Mouse (Mus musculus) limb, embryonic 15.5 days (tissue): Measurements from ENCODE around the gene Faap100. TPM values are rescaled to one million over a fixed set of nuclear protein-coding genes. Genes with fewer than 3 reads are reported as not detected.
"Not testable (repeated sequence)": the region's sequence is repeated elsewhere in the genome, so short reads cannot be mapped to it uniquely, and the experiment has no call there.

Experiments used
- ATAC-seq: fragments of 200-750 bp; cut with Nextera tagmentation; 2 replicates; pipeline ENCODE4 v1.8.0; 2017; ENCODE audit warnings: low read depth, moderate TSS enrichment; ENCODE audit not compliant: insufficient number of reproducible peaks, low FRiP score, low TSS enrichment
- H3K27ac ChIP-seq: fragments of 300-500 bp; sonication (generic); 2 replicates; pipeline ENCODE4 v1.5.1; 2015; ENCODE audit warnings: moderate library complexity, mild to moderate bottlenecking, inconsistent platforms
- H3K27me3 ChIP-seq: fragments of 300-500 bp; sonication (generic); 2 replicates; pipeline ENCODE4 v1.6.1; 2015; ENCODE audit warnings: inconsistent platforms
- H3K36me3 ChIP-seq: fragments of 300-500 bp; sonication (generic); 2 replicates; pipeline ENCODE4 v1.6.1; 2015; ENCODE audit warnings: inconsistent platforms
- H3K4me1 ChIP-seq: fragments of 300-500 bp; sonication (generic); 2 replicates; pipeline ENCODE4 v1.6.1; 2015; ENCODE audit warnings: inconsistent platforms
- H3K4me2 ChIP-seq: fragments of 300-500 bp; sonication (generic); 2 replicates; pipeline ENCODE4 v1.6.1; 2015; ENCODE audit warnings: mild to moderate bottlenecking, inconsistent platforms
- H3K4me3 ChIP-seq: fragments of 300-500 bp; sonication (generic); 2 replicates; pipeline ENCODE4 v1.5.1; 2015; ENCODE audit warnings: mild to moderate bottlenecking, inconsistent platforms
- H3K9ac ChIP-seq: fragments of 300-500 bp; sonication (generic); 2 replicates; pipeline ENCODE4 v1.6.1; 2015; ENCODE audit warnings: inconsistent platforms
- H3K9me3 ChIP-seq: fragments of 300-500 bp; sonication (generic); 2 replicates; pipeline ENCODE4 v1.6.1; 2016; ENCODE audit warnings: inconsistent platforms
- WGBS: fragments of 180-500 bp; shearing (Covaris S2); methylation state at CpG from one replicate; pipeline ENCODE4 v1.1.7; 2015; 5-methylcytosine and 5-hydroxymethylcytosine counted together
- polyA plus RNA-seq: library from polyadenylated mRNA; unstranded; fragments of >200 nt; fragmentation: Nextera tagmentation; extraction: Ambion mirVana; gene quantifications from 2 replicates; pipeline ENCODE4 v1.2.1, GENCODE M21; 2015

Gene Faap100
- 33.1 and 33.3 TPM in 2 replicates for polyA plus RNA-seq

GRCm38 (mm10) chr11:120378611-120379540, at the start of gene Faap100:
Faap100 (minus strand) TSS chr11:120378764.
- 6% methylated on average over 52 of the region's 54 CpGs for WGBS

GRCm38 (mm10) chr11:120426727-120427126, 48.2 kb upstream of the Faap100 start:
- Histone ChIP-seq H3K4me2 (no peak overlapping the region), H3K27ac (no peak overlapping the region), H3K4me1 (peaks cover 11% of the 10 kb centered on the region; the same call in 1 of the 2 replicates), H3K27me3 (no peaks in the 10 kb centered on the region), H3K36me3 (peaks cover 58% of the 10 kb centered on the region), H3K4me3 (no peak overlapping the region), H3K9ac (no peak overlapping the region), H3K9me3 (no peaks in the 10 kb centered on the region)
- no peak for ATAC-seq
- WGBS = 90% methylated on average over 3 of the region's 3 CpGs

More at GRCm38 (mm10) chr11:120378611-120379540, at the start of gene Faap100:
- H3K4me1 ChIP-seq = peaks cover 34% of the 10 kb centered on the region
- H3K27me3 ChIP-seq = no peaks in the 10 kb centered on the region
- H3K9me3 ChIP-seq = no peaks in the 10 kb centered on the region
- peaks cover 72% of the 10 kb centered on the region for H3K36me3 ChIP-seq
- peak within 1 kb of the TSS; percentile 77 for H3K4me3 ChIP-seq
- H3K27ac ChIP-seq = peak within 1 kb of the TSS; percentile 83
- peak; percentile 83 for ATAC-seq
- H3K4me2 ChIP-seq = peak within 1 kb of the TSS; percentile 90
- peak within 1 kb of the TSS; percentile 68 for H3K9ac ChIP-seq

- Histone ChIP-seq H3K4me1 (peaks cover 11% of the 10 kb centered on the region; the same call in 1 of the 2 replicates), H3K9me3 (no peaks in the 10 kb centered on the region), H3K9ac (no peak overlapping the region), H3K4me3 (no peak overlapping the region), H3K36me3 (peaks cover 66% of the 10 kb centered on the region), H3K4me2 (no peak overlapping the region), H3K27ac (peak overlapping the region; percentile 8; the same call in 1 of the 2 replicates), H3K27me3 (no peaks in the 10 kb centered on the region)
- 57% methylated on average over 9 of the region's 9 CpGs for WGBS
- no peak for ATAC-seq
Observed at GRCm38 (mm10) chr11:120423569-120424295, 45.2 kb upstream of the Faap100 start.

GRCm38 (mm10) chr11:120422651-120423568, 44.3 kb upstream of the Faap100 start:
- WGBS = 50% methylated on average over 13 of the region's 13 CpGs
- Histone ChIP-seq H3K9me3 (no peaks in the 10 kb centered on the region), H3K27me3 (no peaks in the 10 kb centered on the region), H3K4me3 (no peak overlapping the region), H3K36me3 (peaks cover 66% of the 10 kb centered on the region), H3K27ac (peak overlapping the region; percentile 47), H3K4me2 (no peak overlapping the region), H3K4me1 (peaks cover 11% of the 10 kb centered on the region; the same call in 1 of the 2 replicates), H3K9ac (no peak overlapping the region)
- no peak for ATAC-seq

- Histone ChIP-seq H3K4me1 (peaks cover 11% of the 10 kb centered on the region; the same call in 1 of the 2 replicates), H3K9me3 (no peaks in the 10 kb centered on the region), H3K9ac (no peak overlapping the region), H3K27me3 (no peaks in the 10 kb centered on the region), H3K27ac (no peak overlapping the region), H3K4me2 (no peak overlapping the region), H3K4me3 (no peak overlapping the region), H3K36me3 (peaks cover 72% of the 10 kb centered on the region)
- ATAC-seq = no peak
- WGBS = 70% methylated on average over 1 of the region's 1 CpGs
Observed at GRCm38 (mm10) chr11:120418592-120418991, 40.0 kb upstream of the Faap100 start.

GRCm38 (mm10) chr11:120417852-120418251, 39.3 kb upstream of the Faap100 start:
- H3K27ac ChIP-seq = no peak overlapping the region
- H3K4me3 ChIP-seq = no peak overlapping the region
- H3K9me3 ChIP-seq = no peaks in the 10 kb centered on the region
- peaks cover 5% of the 10 kb centered on the region; the same call in 1 of the 2 replicates for H3K4me1 ChIP-seq
- no peak overlapping the region for H3K9ac ChIP-seq
- no peak overlapping the region for H3K4me2 ChIP-seq
- 87% methylated on average over 7 of the region's 7 CpGs for WGBS
- no peaks in the 10 kb centered on the region for H3K27me3 ChIP-seq
- no peak for ATAC-seq
- peaks cover 79% of the 10 kb centered on the region for H3K36me3 ChIP-seq

GRCm38 (mm10) chr11:120413621-120414020, 35.1 kb upstream of the Faap100 start:
- 95% methylated on average over 9 of the region's 10 CpGs for WGBS
- H3K27ac ChIP-seq, H3K9ac ChIP-seq, H3K4me2 ChIP-seq, ATAC-seq, H3K4me1 ChIP-seq, H3K9me3 ChIP-seq, H3K27me3 ChIP-seq, H3K4me3 ChIP-seq: not testable (repeated sequence)
- peaks cover 92% of the 10 kb centered on the region for H3K36me3 ChIP-seq

GRCm38 (mm10) chr11:120406445-120406844, 27.9 kb upstream of the Faap100 start:
- H3K36me3 ChIP-seq = peaks cover 91% of the 10 kb centered on the region
- H3K9ac ChIP-seq = no peak overlapping the region
- H3K27ac ChIP-seq = no peak overlapping the region
- no peak overlapping the region for H3K4me2 ChIP-seq
- no peak overlapping the region for H3K4me3 ChIP-seq
- H3K9me3 ChIP-seq = no peaks in the 10 kb centered on the region
- H3K4me1 ChIP-seq = no peaks in the 10 kb centered on the region
- H3K27me3 ChIP-seq = no peaks in the 10 kb centered on the region
- 86% methylated on average over 1 of the region's 1 CpGs for WGBS
- ATAC-seq = no peak

- H3K9me3 ChIP-seq = no peaks in the 10 kb centered on the region
- no peak overlapping the region for H3K4me2 ChIP-seq
- no peak overlapping the region for H3K27ac ChIP-seq
- H3K27me3 ChIP-seq = no peaks in the 10 kb centered on the region
- no peak overlapping the region for H3K4me3 ChIP-seq
- whole genome bisulfite sequencing = 91% methylated on average over 3 of the region's 3 CpGs
- H3K9ac ChIP-seq = no peak overlapping the region
- peaks cover 91% of the 10 kb centered on the region for H3K36me3 ChIP-seq
- ATAC-seq = no peak
- no peaks in the 10 kb centered on the region for H3K4me1 ChIP-seq
Observed at GRCm38 (mm10) chr11:120405867-120406266, 27.3 kb upstream of the Faap100 start.

- Histone ChIP-seq H3K4me2 (no peak overlapping the region), H3K27me3 (no peaks in the 10 kb centered on the region), H3K9ac (no peak overlapping the region), H3K4me1 (no peaks in the 10 kb centered on the region), H3K9me3 (no peaks in the 10 kb centered on the region), H3K27ac (no peak overlapping the region), H3K4me3 (no peak overlapping the region), H3K36me3 (peaks cover 91% of the 10 kb centered on the region)
- no peak for ATAC-seq
- WGBS = 98% methylated on average over 1 of the region's 1 CpGs
Observed at GRCm38 (mm10) chr11:120404814-120405213, 26.2 kb upstream of the Faap100 start.

- no peak overlapping the region for H3K9ac ChIP-seq
- H3K27ac ChIP-seq = no peak overlapping the region
- no peaks in the 10 kb centered on the region for H3K9me3 ChIP-seq
- no peaks in the 10 kb centered on the region for H3K4me1 ChIP-seq
- no peaks in the 10 kb centered on the region for H3K27me3 ChIP-seq
- ATAC-seq = no peak
- 87% methylated on average over 2 of the region's 2 CpGs for WGBS
- H3K4me2 ChIP-seq = no peak overlapping the region
- peaks cover 76% of the 10 kb centered on the region for H3K36me3 ChIP-seq
- H3K4me3 ChIP-seq = no peak overlapping the region
Observed at GRCm38 (mm10) chr11:120399319-120399718, 20.8 kb upstream of the Faap100 start.
